Comparison of ENCODE assay signal across 2 mouse cellular contexts in the genomic region with DNA sequence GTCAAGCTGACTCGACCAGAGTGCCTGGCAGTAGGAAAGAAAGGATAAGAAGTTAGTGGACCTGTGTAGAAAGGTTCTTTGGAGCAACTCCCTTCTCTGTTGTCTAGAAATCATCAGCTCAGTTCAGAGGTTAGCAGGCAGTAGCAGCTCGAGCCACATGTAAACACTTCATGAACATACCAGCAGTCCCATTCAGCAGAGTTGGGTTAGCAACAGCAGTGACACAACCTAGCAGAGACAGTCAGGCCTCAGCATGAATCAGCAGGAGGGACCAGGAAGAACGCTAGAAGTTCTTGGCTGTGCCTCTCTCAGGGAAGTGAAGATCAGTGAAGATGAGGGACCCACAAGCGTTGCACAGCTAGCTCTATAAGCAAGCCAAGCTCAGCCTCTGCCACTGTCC.
A peak's percentile ranks its signal among the peaks of the same experiment; 100 is the strongest.
TF ChIP-seq lines count a peak whose summit lies in the region.

No protein-coding gene starts in this region.

TF ChIP-seq in ES-E14, 5 proteins besides CTCF, POLR2A, EP300 and RAD21:
- TF ChIP-seq HCFC1 (IDR thresholded peaks at IDR 0.05; ENCODE audit: borderline replicate concordance, insufficient read depth, low read length) (no peak), ZNF384 (IDR thresholded peaks at IDR 0.05; ENCODE audit: low read depth, low read length) (no peak)

TF ChIP-seq in MEL, 35 proteins besides CTCF, POLR2A, EP300 and RAD21:
- TF ChIP-seq TBP (IDR thresholded peaks at IDR 0.05; ENCODE audit: low read depth, low read length) (0 out of 2 replicates have a peak, but pooled peaks have one; percentile 30), ELF1 (IDR thresholded peaks at IDR 0.05; ENCODE audit: low read depth, low read length) (0 out of 2 replicates have a peak, but pooled peaks have one; percentile 6), RCOR1 (IDR thresholded peaks at IDR 0.05; ENCODE audit: low read depth, low read length) (no peak), HCFC1 (IDR thresholded peaks at IDR 0.05; ENCODE audit: low read depth, low read length) (no peak), USF1 (IDR thresholded peaks at IDR 0.05; ENCODE audit: low read depth, low read length) (no peak), MXI1 (IDR thresholded peaks at IDR 0.05; ENCODE audit: low read depth, low read length) (no peak), BHLHE40 (IDR thresholded peaks at IDR 0.05; ENCODE audit: borderline replicate concordance, low read depth, low read length) (0 out of 2 replicates have a peak, but pooled peaks have one; percentile 7), MAFK (IDR thresholded peaks at IDR 0.05; ENCODE audit: borderline replicate concordance, low read depth, low read length) (no peak), ETS1 (IDR thresholded peaks at IDR 0.05; ENCODE audit: low read depth, low read length) (no peak), ZMIZ1 (IDR thresholded peaks at IDR 0.05; ENCODE audit: low read depth, low read length) (no peak), SIN3A (IDR thresholded peaks at IDR 0.05; ENCODE audit: low read length) (no peak), SMC3 (IDR thresholded peaks at IDR 0.05; ENCODE audit: low read depth, low read length) (no peak)
